Comparison of ENCODE assay signal across 24 mouse cellular contexts in genomic region chr3:86819372-86819771, GRCm38 (mm10).
DNase-seq lines count a peak whose midpoint lies in the region; ATAC-seq and TF ChIP-seq lines count a peak whose summit lies in the region.
"Had no signal": no experiment of that assay in that cellular context is flagged by ENCODE, and none has a peak within 500 bp of the region (broad histone marks: within the 10 kb centered on the region; RNA-seq: fewer than 3 reads in every experiment).

No protein-coding gene starts in this region.

- no peak overlapping the region for H3K4me3 ChIP-seq in midbrain, embryonic 13.5 days (replicated peaks)
- H3K4me3 ChIP-seq in midbrain, postnatal 0 days (ENCODE audit: low read depth, low read length) = no peak overlapping the region
- H3K4me3 ChIP-seq in hindbrain, postnatal 0 days (ENCODE audit: low read length) = no peak overlapping the region
- H3K4me3 ChIP-seq: embryonic facial prominence, embryonic 13.5 days; forebrain, embryonic 12.5 days; liver, embryonic 12.5 days; midbrain, embryonic 10.5 days had no signal

- H3K9me3 ChIP-seq in midbrain, embryonic 13.5 days = no peaks in the 10 kb centered on the region
- no peaks in the 10 kb centered on the region for H3K9me3 ChIP-seq in midbrain, postnatal 0 days (ENCODE audit: low read length)
- no peaks in the 10 kb centered on the region for H3K9me3 ChIP-seq in hindbrain, postnatal 0 days (ENCODE audit: low read length)
- H3K9me3 ChIP-seq: embryonic facial prominence, embryonic 13.5 days; forebrain, embryonic 12.5 days; G1E; liver, embryonic 12.5 days; midbrain, embryonic 10.5 days had no signal

- no peak for ATAC-seq in midbrain, embryonic 13.5 days
- ATAC-seq in midbrain, postnatal 0 days (ENCODE audit: low FRiP score) = no peak
- ATAC-seq in hindbrain, postnatal 0 days = peak; percentile 15; the same call in 1 of the 2 replicates
- ATAC-seq: liver, embryonic 12.5 days; liver, postnatal 0 days had no signal

- H3K4me1 ChIP-seq in midbrain, embryonic 13.5 days (replicated peaks) = peaks cover 16% of the 10 kb centered on the region
- H3K4me1 ChIP-seq in midbrain, postnatal 0 days (ENCODE audit: insufficient read depth, low read length) = no peaks in the 10 kb centered on the region
- peaks cover 19% of the 10 kb centered on the region for H3K4me1 ChIP-seq in hindbrain, postnatal 0 days (ENCODE audit: insufficient read depth, low read length)
- H3K4me1 ChIP-seq: liver, embryonic 12.5 days had no signal

- DNase-seq in heart, adult 11 months = peak; percentile 76
- no peak for DNase-seq in heart, postnatal 36 days
- no peak for DNase-seq in midbrain, postnatal 0 days (ENCODE audit: low spot score)
- peak; percentile 35 for DNase-seq in ZHBTc4 (ENCODE audit: low read depth, low spot score)
- no peak for DNase-seq in hindbrain, postnatal 0 days (ENCODE audit: low spot score)
- DNase-seq in kidney, postnatal 10 days = no peak
- DNase-seq: adrenal gland, postnatal 14 days; cerebellum, adult 11 months; cerebellum, adult 9-10 months; gastrocnemius, postnatal 25 days; heart, adult 18-20 months; heart, postnatal 4 days; kidney, postnatal 4 days; liver, postnatal 0 days; right cerebral cortex, adult 18-20 months; spleen, adult 18-20 months; thymus, postnatal 14 days had no signal

- 0 out of 2 replicates have a peak overlapping the region, but pooled peaks have one; percentile 26 for H3K27ac ChIP-seq in midbrain, embryonic 13.5 days
- no peak overlapping the region for H3K27ac ChIP-seq in midbrain, postnatal 0 days (ENCODE audit: low read depth, low read length)
- no peak overlapping the region for H3K27ac ChIP-seq in hindbrain, postnatal 0 days
- H3K27ac ChIP-seq: forebrain, embryonic 12.5 days; liver, embryonic 12.5 days; midbrain, embryonic 10.5 days had no signal

- no peak overlapping the region for H3K9ac ChIP-seq in midbrain, embryonic 13.5 days (replicated peaks)
- no peak overlapping the region for H3K9ac ChIP-seq in midbrain, postnatal 0 days (replicated peaks; ENCODE audit: low read length, poor library complexity, severe bottlenecking)
- H3K9ac ChIP-seq in hindbrain, postnatal 0 days (replicated peaks; ENCODE audit: low read length) = no peak overlapping the region
- H3K9ac ChIP-seq: embryonic facial prominence, embryonic 13.5 days; forebrain, embryonic 12.5 days; liver, embryonic 12.5 days; liver, postnatal 0 days had no signal

- 99% methylated on average over 6 of the region's 6 CpGs for WGBS in midbrain, embryonic 13.5 days
- 98% methylated on average over 6 of the region's 6 CpGs for WGBS in midbrain, postnatal 0 days
- WGBS in hindbrain, postnatal 0 days = 97% methylated on average over 6 of the region's 6 CpGs

- no peaks in the 10 kb centered on the region for H3K27me3 ChIP-seq in midbrain, embryonic 13.5 days
- no peaks in the 10 kb centered on the region for H3K27me3 ChIP-seq in midbrain, postnatal 0 days (ENCODE audit: insufficient read depth, low read length)
- no peaks in the 10 kb centered on the region for H3K27me3 ChIP-seq in hindbrain, postnatal 0 days (ENCODE audit: insufficient read depth, low read length)
- H3K27me3 ChIP-seq: embryonic facial prominence, embryonic 13.5 days; forebrain, embryonic 12.5 days had no signal

- TF ChIP-seq CTCF in midbrain, postnatal 0 days (IDR thresholded peaks at IDR 0.05) = no peak
- no peak for TF ChIP-seq CTCF in hindbrain, postnatal 0 days (IDR thresholded peaks at IDR 0.05; ENCODE audit: low read depth)

- intact Hi-C loops in heart, postnatal 36 days (cut with DNase I) = loop anchor here (10.0 kb wide), 1 partner anchor 495 kb away; no protein-coding TSS in a partner anchor

- no peak overlapping the region for H3K4me2 ChIP-seq in midbrain, embryonic 13.5 days (replicated peaks)
- H3K4me2 ChIP-seq in midbrain, postnatal 0 days (ENCODE audit: low read depth, low read length, poor library complexity, severe bottlenecking) = no peak overlapping the region
- H3K4me2 ChIP-seq in hindbrain, postnatal 0 days (ENCODE audit: low read depth, low read length) = no peak overlapping the region
- H3K4me2 ChIP-seq: embryonic facial prominence, embryonic 13.5 days; forebrain, embryonic 12.5 days; heart, embryonic 11.5 days; liver, embryonic 12.5 days had no signal

- H3K36me3 ChIP-seq in midbrain, embryonic 13.5 days = peaks cover 34% of the 10 kb centered on the region
- peaks cover 19% of the 10 kb centered on the region for H3K36me3 ChIP-seq in midbrain, postnatal 0 days (ENCODE audit: insufficient read depth, low read length)
- H3K36me3 ChIP-seq in hindbrain, postnatal 0 days (ENCODE audit: insufficient read depth, low read length) = peaks cover 15% of the 10 kb centered on the region; the same call in 1 of the 2 replicates
- H3K36me3 ChIP-seq: G1E; liver, embryonic 12.5 days had no signal

Comparison
In these comparisons a context has a peak if more than half of its experiments do, and no peak if none do; other contexts are left out.
1. DNase-seq: peak in heart, adult 11 months (single experiment) and ZHBTc4 (single experiment); none in heart, postnatal 36 days (0 of 2), midbrain, postnatal 0 days (single experiment), hindbrain, postnatal 0 days (single experiment) and kidney, postnatal 10 days (single experiment).